Mouse (Mus musculus) midbrain, postnatal 0 days (tissue): ENCODE results near the gene Paqr9. TPM values are rescaled to one million over a fixed set of nuclear protein-coding genes. Genes with fewer than 3 reads are reported as not detected.

Experiments used
- ATAC-seq: fragments of 200-750 bp; cut with Nextera tagmentation; 2 replicates; pipeline ENCODE4 v1.8.0; 2017; ENCODE audit warnings: moderate number of reproducible peaks, mild to moderate bottlenecking, moderate TSS enrichment, moderate library complexity; ENCODE audit not compliant: low FRiP score
- DNase-seq: peaks from one replicate; pipeline ENCODE4 v3.0.0-alpha.2; 2015; ENCODE audit warnings: low spot score
- H3K27ac ChIP-seq: fragments of 300-500 bp; sonication (generic); 2 replicates; pipeline ENCODE4 v1.5.1; 2014; ENCODE audit warnings: low read depth, mild to moderate bottlenecking, low read length, mixed read lengths
- H3K27me3 ChIP-seq: fragments of 300-500 bp; sonication (generic); 2 replicates; pipeline ENCODE4 v1.6.1; 2014; ENCODE audit warnings: low read length, control low read depth, mixed read lengths; ENCODE audit not compliant: insufficient read depth
- H3K36me3 ChIP-seq: fragments of 300-500 bp; sonication (generic); 2 replicates; pipeline ENCODE4 v1.6.1; 2014; ENCODE audit warnings: low read length, control low read depth, mixed read lengths; ENCODE audit not compliant: insufficient read depth
- H3K4me1 ChIP-seq: fragments of 300-500 bp; sonication (generic); 2 replicates; pipeline ENCODE4 v1.6.1; 2014; ENCODE audit warnings: mild to moderate bottlenecking, control low read depth, antibody characterized with exemption, low read length, mixed read lengths; ENCODE audit not compliant: insufficient read depth
- H3K4me2 ChIP-seq: fragments of 300-500 bp; sonication (generic); 2 replicates; pipeline ENCODE4 v1.6.1; 2014; ENCODE audit warnings: low read depth, mild to moderate bottlenecking, low read length, mixed read lengths; ENCODE audit not compliant: poor library complexity, severe bottlenecking
- H3K4me3 ChIP-seq: fragments of 300-500 bp; sonication (generic); 2 replicates; pipeline ENCODE4 v1.5.1; 2014; ENCODE audit warnings: low read depth, mild to moderate bottlenecking, low read length, moderate library complexity
- H3K9ac ChIP-seq: fragments of 300-500 bp; sonication (generic); replicated peaks from 2 replicates; pipeline ENCODE4 v1.6.1; 2014; ENCODE audit warnings: mild to moderate bottlenecking, low read length, moderate library complexity, mixed read lengths; ENCODE audit not compliant: poor library complexity, severe bottlenecking
- H3K9me3 ChIP-seq: fragments of 300-500 bp; sonication (generic); 2 replicates; pipeline ENCODE4 v1.6.1; 2016; ENCODE audit warnings: low read length, control low read depth
- CTCF ChIP-seq: IDR thresholded peaks from 2 replicates; pipeline ENCODE4 v1.5.1; 2016; ENCODE audit warnings: antibody characterized with exemption, mild to moderate bottlenecking
- WGBS: fragments of 180-500 bp; shearing (Covaris S2); extraction: QIAGEN DNeasy Blood & Tissue Kit; methylation state at CpG from one replicate; pipeline ENCODE4 v1.1.7; 2014; 5-methylcytosine and 5-hydroxymethylcytosine counted together
- polyA plus RNA-seq: library from polyadenylated mRNA; unstranded; fragments of >200 nt; fragmentation: Nextera tagmentation; extraction: Ambion mirVana; gene quantifications from 2 replicates; pipeline ENCODE4 v1.2.1, GENCODE M21; 2015
- total RNA-seq: library from RNA; depleted of rRNA; stranded (reverse); fragments of >200 nt; gene quantifications from 2 replicates; pipeline ENCODE4 v1.2.3, GENCODE M21; 2014

Gene Paqr9
- total and polyA plus RNA-seq, 2 experiments from 2014 or later = 6.5 to 29.5 TPM

DNA sequence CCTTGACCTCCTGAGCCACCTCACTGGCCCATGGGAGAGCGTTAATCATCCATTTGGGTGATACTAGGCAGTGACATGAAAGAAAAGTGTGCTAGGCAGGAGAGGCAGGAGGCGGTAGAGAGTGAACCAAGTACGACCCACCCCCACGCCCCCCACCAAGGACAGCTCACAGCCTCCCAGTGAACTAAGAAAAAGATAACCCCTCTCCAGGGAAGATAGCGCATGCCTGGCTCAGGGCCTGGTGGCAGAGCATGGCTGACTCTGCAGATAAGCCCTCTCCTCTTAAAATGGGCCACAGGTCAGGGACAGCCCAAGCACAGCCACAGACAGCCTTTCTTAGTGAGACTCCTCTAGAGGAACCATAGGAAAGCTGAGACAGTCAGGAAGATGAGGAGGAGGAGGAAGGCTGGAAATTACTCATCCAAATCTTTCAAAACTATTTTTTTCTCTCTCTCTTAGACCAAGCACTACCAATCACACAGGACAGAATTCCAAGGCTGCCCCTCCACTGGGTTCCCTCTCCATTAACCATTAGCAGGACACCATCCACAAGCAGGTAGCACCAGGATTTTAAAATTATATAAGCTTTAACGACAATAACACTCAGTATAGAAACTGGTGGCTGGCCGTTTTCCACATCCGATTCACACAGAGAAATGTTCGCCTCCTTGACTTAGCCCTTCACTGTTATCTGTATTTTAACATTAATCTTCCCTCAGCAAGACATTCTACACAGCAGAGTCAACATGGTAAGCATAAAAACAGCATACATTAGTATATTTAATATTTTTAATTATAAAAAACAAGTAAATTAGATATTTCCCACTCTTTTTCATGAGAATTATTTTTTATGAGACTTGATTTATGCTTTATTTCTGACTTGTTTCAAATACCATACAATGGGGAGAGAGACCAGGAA is 8.3 kb upstream of the Paqr9 start:
- WGBS = 70% methylated on average over 9 of the region's 9 CpGs
- no peak for TF ChIP-seq CTCF
- no peaks in the 10 kb centered on the region for H3K4me1 ChIP-seq
- no peaks in the 10 kb centered on the region for H3K9me3 ChIP-seq
- H3K4me2 ChIP-seq = no peak overlapping the region
- no peak overlapping the region for H3K9ac ChIP-seq
- no peak overlapping the region for H3K4me3 ChIP-seq
- ATAC-seq = no peak
- H3K27me3 ChIP-seq = no peaks in the 10 kb centered on the region
- no peak overlapping the region for H3K27ac ChIP-seq
- no peak for DNase-seq
- no peaks in the 10 kb centered on the region for H3K36me3 ChIP-seq

- no peak for TF ChIP-seq CTCF
- Histone ChIP-seq H3K27me3 (no peaks in the 10 kb centered on the region), H3K9ac (no peak overlapping the region), H3K27ac (no peak overlapping the region), H3K4me2 (no peak overlapping the region), H3K36me3 (no peaks in the 10 kb centered on the region), H3K9me3 (no peaks in the 10 kb centered on the region), H3K4me1 (no peaks in the 10 kb centered on the region), H3K4me3 (no peak overlapping the region)
- 67% methylated on average over 10 of the region's 10 CpGs for WGBS
- no peak for ATAC-seq
- no peak for DNase-seq
These were observed 7.2 kb upstream of the Paqr9 start for GRCm38 (mm10) chr9:95552175-95552705.

DNA sequence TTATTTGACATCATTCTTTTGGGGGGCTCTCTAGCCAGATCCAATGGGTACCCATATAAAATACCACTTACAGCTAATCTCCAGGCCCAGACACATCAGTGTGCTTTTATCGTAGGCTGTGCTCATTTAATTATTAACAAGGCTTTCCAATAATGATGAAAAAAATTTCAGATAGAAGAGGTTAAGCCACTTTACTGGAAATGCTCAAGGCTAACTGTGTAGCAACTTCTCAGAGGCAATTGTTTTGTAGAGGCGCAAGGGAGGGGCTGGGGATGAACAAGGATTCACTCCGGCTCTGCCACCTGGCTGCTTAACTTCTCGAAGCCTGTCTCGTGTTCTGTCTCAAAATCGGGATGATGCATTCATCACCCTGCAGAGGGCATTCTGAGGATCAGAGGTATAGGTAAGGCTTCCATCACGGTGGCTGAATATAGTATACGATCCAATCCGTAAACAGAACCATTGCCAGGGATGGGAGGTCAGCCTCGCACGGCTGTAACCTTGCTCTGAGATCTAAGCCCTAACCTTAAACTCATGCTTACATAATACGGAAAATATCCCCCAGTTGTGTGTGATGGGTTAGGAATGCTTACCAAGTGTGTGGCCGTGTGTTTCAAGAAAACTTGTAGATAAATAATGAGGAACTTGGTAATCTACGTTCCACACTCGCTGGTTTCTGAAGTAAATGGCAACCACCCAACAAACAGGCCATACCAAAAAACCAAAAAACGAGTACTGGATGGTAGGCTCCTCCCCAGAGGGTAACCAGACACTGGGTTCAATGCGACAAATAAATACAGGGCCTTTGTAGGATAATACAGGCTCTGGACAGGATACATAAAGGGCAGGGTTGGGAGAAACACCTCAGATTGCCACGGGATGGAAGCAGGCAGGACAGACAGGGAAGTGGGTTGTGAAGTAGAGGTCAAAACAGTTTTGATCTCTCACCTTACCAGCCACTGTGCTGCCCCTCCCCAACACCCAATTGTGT is 4.9 kb upstream of the Paqr9 start:
- ATAC-seq = no peak
- Histone ChIP-seq H3K27ac (no peak overlapping the region), H3K9ac (no peak overlapping the region), H3K4me3 (no peak overlapping the region), H3K4me1 (no peaks in the 10 kb centered on the region), H3K27me3 (no peaks in the 10 kb centered on the region), H3K36me3 (no peaks in the 10 kb centered on the region), H3K9me3 (no peaks in the 10 kb centered on the region), H3K4me2 (no peak overlapping the region)
- no peak for DNase-seq
- 83% methylated on average over 18 of the region's 18 CpGs for WGBS
- 0 out of 2 replicates have a peak, but pooled peaks have one; percentile 20 for TF ChIP-seq CTCF

DNA sequence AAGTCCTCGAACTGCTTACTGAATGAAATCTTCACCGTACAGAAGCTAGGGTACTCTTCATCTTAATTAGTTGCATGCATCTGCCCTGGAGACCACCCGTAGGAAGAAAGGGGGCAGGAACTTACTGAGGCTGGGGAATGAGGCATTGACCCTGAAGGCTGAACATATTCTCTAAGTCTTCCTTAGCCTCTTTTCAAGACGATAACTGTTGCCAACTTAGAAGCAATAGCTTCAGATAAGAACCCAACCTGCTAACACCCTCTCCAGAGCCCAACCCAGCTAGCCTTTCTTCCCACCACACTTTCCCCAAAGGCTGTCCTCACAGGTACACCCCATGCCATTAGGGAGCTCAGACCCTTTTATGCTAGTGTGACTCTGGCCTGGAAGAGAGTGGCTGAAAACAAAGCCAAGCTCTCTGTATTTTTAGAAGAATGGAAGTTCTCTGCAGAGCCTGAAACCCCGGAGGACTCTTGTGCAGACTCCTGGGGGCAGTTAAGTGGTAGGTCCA is 4.2 kb upstream of the Paqr9 start:
- no peak overlapping the region for H3K4me2 ChIP-seq
- H3K27ac ChIP-seq = no peak overlapping the region
- H3K9ac ChIP-seq = no peak overlapping the region
- H3K36me3 ChIP-seq = no peaks in the 10 kb centered on the region
- H3K9me3 ChIP-seq = no peaks in the 10 kb centered on the region
- H3K27me3 ChIP-seq = no peaks in the 10 kb centered on the region
- no peak overlapping the region for H3K4me3 ChIP-seq
- WGBS = 68% methylated on average over 5 of the region's 5 CpGs
- ATAC-seq = no peak
- no peak for TF ChIP-seq CTCF
- peaks cover under 1% of the 10 kb centered on the region; the same call in 1 of the 2 replicates for H3K4me1 ChIP-seq
- no peak for DNase-seq

GRCm38 (mm10) chr9:95556067-95556512 is 3.4 kb upstream of the Paqr9 start:
- no peak for ATAC-seq
- Histone ChIP-seq H3K4me1 (peaks cover 7% of the 10 kb centered on the region; the same call in 1 of the 2 replicates), H3K4me3 (no peak overlapping the region), H3K27ac (no peak overlapping the region), H3K4me2 (no peak overlapping the region), H3K9ac (no peak overlapping the region), H3K9me3 (no peaks in the 10 kb centered on the region), H3K27me3 (0 out of 2 replicates have a peak, but pooled peaks cover 3% of the 10 kb centered on the region), H3K36me3 (no peaks in the 10 kb centered on the region)
- TF ChIP-seq CTCF = no peak
- WGBS = 89% methylated on average over 4 of the region's 4 CpGs
- DNase-seq = no peak
